Mouse (Mus musculus) stomach, embryonic 14.5 days (tissue): Measurements from ENCODE around the gene Ap5s1. TPM values are rescaled to one million over a fixed set of nuclear protein-coding genes. Genes with fewer than 3 reads are reported as not detected.
"Not testable (repeated sequence)": the region's sequence is repeated elsewhere in the genome, so short reads cannot be mapped to it uniquely, and the experiment has no call there.

Experiments
- ATAC-seq: fragments of 200-750 bp; cut with Nextera tagmentation; 2 replicates; pipeline ENCODE4 v1.8.0; 2017; ENCODE audit warnings: low read depth, moderate TSS enrichment; ENCODE audit not compliant: insufficient number of reproducible peaks, insufficient read depth, low FRiP score
- H3K27ac ChIP-seq: fragments of 300-500 bp; sonication (generic); 2 replicates; pipeline ENCODE4 v1.5.1; 2014; ENCODE audit warnings: mild to moderate bottlenecking, low read length, moderate library complexity, mixed read lengths
- H3K27me3 ChIP-seq: fragments of 300-500 bp; sonication (generic); 2 replicates; pipeline ENCODE4 v1.6.1; 2014; ENCODE audit warnings: low read length, control low read depth, mixed read lengths; ENCODE audit not compliant: control insufficient read depth, insufficient read depth
- H3K36me3 ChIP-seq: fragments of 300-500 bp; sonication (generic); 2 replicates; pipeline ENCODE4 v1.6.1; 2014; ENCODE audit warnings: mild to moderate bottlenecking, control low read depth, low read length, moderate library complexity, mixed read lengths; ENCODE audit not compliant: control insufficient read depth, insufficient read depth
- H3K4me1 ChIP-seq: fragments of 300-500 bp; sonication (generic); 2 replicates; pipeline ENCODE4 v1.6.1; 2014; ENCODE audit warnings: low read length, control low read depth, mixed read lengths; ENCODE audit not compliant: control insufficient read depth, insufficient read depth
- H3K4me2 ChIP-seq: fragments of 300-500 bp; sonication (generic); replicated peaks from 2 replicates; pipeline ENCODE4 v1.6.1; 2014; ENCODE audit warnings: low read depth, low read length, control low read depth
- H3K4me3 ChIP-seq: fragments of 300-500 bp; sonication (generic); 2 replicates; pipeline ENCODE4 v1.5.1; 2014; ENCODE audit warnings: low read depth, low read length, control low read depth
- H3K9ac ChIP-seq: fragments of 300-500 bp; sonication (generic); replicated peaks from 2 replicates; pipeline ENCODE4 v1.6.1; 2014; ENCODE audit warnings: low read depth, mild to moderate bottlenecking, control low read depth, low read length, moderate library complexity, mixed read lengths
- H3K9me3 ChIP-seq: fragments of 300-500 bp; sonication (generic); 2 replicates; pipeline ENCODE4 v1.6.1; 2016; ENCODE audit warnings: low read depth, low read length, control low read depth; ENCODE audit not compliant: control insufficient read depth
- WGBS: fragments of 180-500 bp; shearing (Covaris S2); extraction: QIAGEN DNeasy Blood & Tissue Kit; methylation state at CpG from one replicate; pipeline ENCODE4 v1.1.7; 2014; 5-methylcytosine and 5-hydroxymethylcytosine counted together
- polyA plus RNA-seq: library from polyadenylated mRNA; unstranded; fragments of >200 nt; fragmentation: Nextera tagmentation; extraction: Ambion mirVana; gene quantifications from 2 replicates; pipeline ENCODE4 v1.2.1, GENCODE M21; 2014

Ap5s1 gene
- polyA plus RNA-seq, 1 experiment from 2014 or later = 27.0 TPM

GRCm38 (mm10) chr2:131220030-131220429 is 13.2 kb downstream of the Ap5s1 start:
- Histone ChIP-seq H3K9ac (no peak overlapping the region), H3K9me3 (no peaks in the 10 kb centered on the region), H3K4me3 (no peak overlapping the region), H3K36me3 (no peaks in the 10 kb centered on the region), H3K4me1 (no peaks in the 10 kb centered on the region), H3K27ac (no peak overlapping the region), H3K4me2 (no peak overlapping the region), H3K27me3 (no peaks in the 10 kb centered on the region)
- WGBS = 69% methylated on average over 4 of the region's 4 CpGs
- no peak for ATAC-seq

GRCm38 (mm10) chr2:131221853-131222515 is 15.1 kb downstream of the Ap5s1 start:
- no peak overlapping the region for H3K9ac ChIP-seq
- no peaks in the 10 kb centered on the region for H3K4me1 ChIP-seq
- no peaks in the 10 kb centered on the region for H3K27me3 ChIP-seq
- H3K36me3 ChIP-seq = no peaks in the 10 kb centered on the region
- 72% methylated on average over 3 of the region's 3 CpGs for WGBS
- H3K4me3 ChIP-seq = no peak overlapping the region
- H3K9me3 ChIP-seq = no peaks in the 10 kb centered on the region
- no peak overlapping the region for H3K4me2 ChIP-seq
- H3K27ac ChIP-seq = no peak overlapping the region
- ATAC-seq = no peak

- WGBS = 57% methylated on average over 5 of the region's 5 CpGs
- Histone ChIP-seq H3K4me2 (no peak overlapping the region), H3K9ac (no peak overlapping the region), H3K4me3 (no peak overlapping the region), H3K4me1 (no peaks in the 10 kb centered on the region), H3K9me3 (no peaks in the 10 kb centered on the region), H3K36me3 (no peaks in the 10 kb centered on the region), H3K27me3 (no peaks in the 10 kb centered on the region), H3K27ac (no peak overlapping the region)
- ATAC-seq = no peak
Measured at GRCm38 (mm10) chr2:131222562-131222961, 15.7 kb downstream of the Ap5s1 start.

- H3K4me1 ChIP-seq = no peaks in the 10 kb centered on the region
- peak; percentile 79; the same call in 1 of the 2 replicates for ATAC-seq
- WGBS = 66% methylated on average over 1 of the region's 1 CpGs
- H3K27ac ChIP-seq = no peak overlapping the region
- no peak overlapping the region for H3K4me2 ChIP-seq
- H3K36me3 ChIP-seq = no peaks in the 10 kb centered on the region
- H3K27me3 ChIP-seq = no peaks in the 10 kb centered on the region
- no peaks in the 10 kb centered on the region for H3K9me3 ChIP-seq
- H3K9ac ChIP-seq = no peak overlapping the region
- no peak overlapping the region for H3K4me3 ChIP-seq
Measured at GRCm38 (mm10) chr2:131223569-131223968, 16.7 kb downstream of the Ap5s1 start.

- H3K27ac ChIP-seq = no peak overlapping the region
- H3K9me3 ChIP-seq = no peaks in the 10 kb centered on the region
- H3K4me3 ChIP-seq = no peak overlapping the region
- WGBS = 87% methylated on average over 6 of the region's 6 CpGs
- H3K36me3 ChIP-seq = no peaks in the 10 kb centered on the region
- no peak overlapping the region for H3K4me2 ChIP-seq
- no peaks in the 10 kb centered on the region for H3K4me1 ChIP-seq
- no peaks in the 10 kb centered on the region for H3K27me3 ChIP-seq
- H3K9ac ChIP-seq = no peak overlapping the region
- ATAC-seq = no peak
Measured at GRCm38 (mm10) chr2:131225178-131225577, 18.3 kb downstream of the Ap5s1 start.

- H3K36me3 ChIP-seq, ATAC-seq, H3K27me3 ChIP-seq, H3K9me3 ChIP-seq, H3K27ac ChIP-seq, H3K9ac ChIP-seq, H3K4me3 ChIP-seq, H3K4me1 ChIP-seq, H3K4me2 ChIP-seq: not testable (repeated sequence)
- 72% methylated on average over 2 of the region's 2 CpGs for WGBS
Measured at GRCm38 (mm10) chr2:131226669-131227068, 19.8 kb downstream of the Ap5s1 start.

GRCm38 (mm10) chr2:131227243-131227642 is 20.4 kb downstream of the Ap5s1 start:
- ATAC-seq = no peak
- H3K4me3 ChIP-seq = no peak overlapping the region
- no peak overlapping the region for H3K4me2 ChIP-seq
- no peaks in the 10 kb centered on the region for H3K4me1 ChIP-seq
- no peaks in the 10 kb centered on the region for H3K36me3 ChIP-seq
- 87% methylated on average over 3 of the region's 3 CpGs for WGBS
- H3K27ac ChIP-seq = no peak overlapping the region
- H3K9ac ChIP-seq = no peak overlapping the region
- H3K9me3 ChIP-seq = no peaks in the 10 kb centered on the region
- H3K27me3 ChIP-seq = no peaks in the 10 kb centered on the region

GRCm38 (mm10) chr2:131232558-131232957 is 25.7 kb downstream of the Ap5s1 start:
- Histone ChIP-seq H3K27me3 (no peaks in the 10 kb centered on the region), H3K9me3 (no peaks in the 10 kb centered on the region), H3K36me3 (no peaks in the 10 kb centered on the region; the same call in 1 of the 2 replicates), H3K4me2 (no peak overlapping the region), H3K4me3 (no peak overlapping the region), H3K4me1 (peaks cover 14% of the 10 kb centered on the region), H3K9ac (no peak overlapping the region), H3K27ac (no peak overlapping the region)
- no peak for ATAC-seq
- WGBS = 87% methylated on average over 2 of the region's 2 CpGs
